Mouse (Mus musculus) lung, embryonic 16.5 days (tissue): Measurements from ENCODE around the gene Bsn. TPM values are rescaled to one million over a fixed set of nuclear protein-coding genes. Genes with fewer than 3 reads are reported as not detected.

Experiments
- ATAC-seq: fragments of 200-750 bp; cut with Nextera tagmentation; 2 replicates; pipeline ENCODE4 v1.8.0; 2017; ENCODE audit warnings: low read depth, mild to moderate bottlenecking, moderate library complexity
- H3K27ac ChIP-seq: fragments of 300-500 bp; sonication (generic); 2 replicates; pipeline ENCODE4 v1.5.1; 2014; ENCODE audit warnings: mild to moderate bottlenecking, control low read depth, low read length
- H3K27me3 ChIP-seq: fragments of 300-500 bp; sonication (generic); 2 replicates; pipeline ENCODE4 v1.6.1; 2014; ENCODE audit warnings: low read depth, low read length, mixed read lengths; ENCODE audit not compliant: control insufficient read depth, insufficient read depth
- H3K36me3 ChIP-seq: fragments of 300-500 bp; sonication (generic); 2 replicates; pipeline ENCODE4 v1.6.1; 2014; ENCODE audit warnings: low read length; ENCODE audit not compliant: control insufficient read depth, insufficient read depth
- H3K4me1 ChIP-seq: fragments of 300-500 bp; sonication (generic); replicated peaks from 2 replicates; pipeline ENCODE4 v1.6.1; 2014; ENCODE audit warnings: low read length, mixed read lengths; ENCODE audit not compliant: control insufficient read depth, insufficient read depth
- H3K4me2 ChIP-seq: fragments of 300-500 bp; sonication (generic); 2 replicates; pipeline ENCODE4 v1.6.1; 2014; ENCODE audit warnings: low read depth, low read length, control low read depth
- H3K4me3 ChIP-seq: fragments of 300-500 bp; sonication (generic); 2 replicates; pipeline ENCODE4 v1.5.1; 2014; ENCODE audit warnings: mild to moderate bottlenecking, low read length, control low read depth
- H3K9ac ChIP-seq: fragments of 300-500 bp; sonication (generic); 2 replicates; pipeline ENCODE4 v1.6.1; 2014; ENCODE audit warnings: low read length, control low read depth
- H3K9me3 ChIP-seq: fragments of 300-500 bp; sonication (generic); 2 replicates; pipeline ENCODE4 v1.6.1; 2016; ENCODE audit warnings: low read length; ENCODE audit not compliant: control insufficient read depth
- WGBS: fragments of 180-500 bp; shearing (Covaris S2); extraction: QIAGEN DNeasy Blood & Tissue Kit; methylation state at CpG from one replicate; pipeline ENCODE4 v1.1.7; 2014; 5-methylcytosine and 5-hydroxymethylcytosine counted together
- polyA plus RNA-seq: library from polyadenylated mRNA; unstranded; fragments of >200 nt; fragmentation: Nextera tagmentation; extraction: Ambion mirVana; gene quantifications from 2 replicates; pipeline ENCODE4 v1.2.1, GENCODE M21; 2015

Gene Bsn
- polyA plus RNA-seq, 1 experiment from 2014 or later: 0.26 TPM

DNA sequence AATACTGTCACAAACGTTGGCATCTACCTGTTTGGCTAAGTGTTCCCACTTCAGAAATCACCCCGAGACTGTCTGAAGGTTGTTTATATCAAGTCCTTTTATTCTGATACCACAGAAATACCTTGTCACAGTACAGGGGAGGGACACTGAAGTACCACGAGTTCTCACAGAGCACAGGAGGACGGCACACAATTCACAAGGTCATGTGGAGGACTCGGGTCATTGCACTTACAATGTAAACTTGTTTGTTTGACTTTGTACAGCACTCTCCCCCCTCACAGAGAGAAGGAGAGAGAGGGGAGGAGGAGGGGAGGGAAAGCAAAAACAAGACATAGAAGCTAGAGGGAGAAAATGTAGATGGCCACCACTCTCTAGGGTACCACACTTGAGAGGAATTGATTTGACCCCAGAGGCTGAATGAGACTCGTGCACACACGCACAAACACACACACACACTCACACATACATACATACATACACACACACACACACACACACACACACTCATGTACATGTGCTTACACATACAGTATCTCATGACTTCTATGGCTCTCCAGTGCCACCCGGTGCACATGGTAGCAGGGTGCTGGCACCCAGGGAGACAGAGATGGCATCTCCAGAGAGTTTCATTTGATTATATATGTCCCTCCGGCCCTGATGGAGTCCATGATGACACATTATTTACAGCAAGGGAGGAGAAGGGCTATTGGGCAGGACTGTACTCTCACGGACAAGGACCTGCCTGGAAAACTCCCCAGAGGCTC lies 94.1 kb downstream of the Bsn start:
- Histone ChIP-seq H3K4me3 (no peak overlapping the region), H3K36me3 (peaks cover 7% of the 10 kb centered on the region; the same call in 1 of the 2 replicates), H3K4me2 (no peak overlapping the region), H3K9me3 (no peaks in the 10 kb centered on the region), H3K27me3 (no peaks in the 10 kb centered on the region), H3K9ac (no peak overlapping the region), H3K4me1 (peaks cover 12% of the 10 kb centered on the region), H3K27ac (no peak overlapping the region)
- no peak for ATAC-seq
- WGBS: 52% methylated on average over 10 of the region's 10 CpGs

DNA sequence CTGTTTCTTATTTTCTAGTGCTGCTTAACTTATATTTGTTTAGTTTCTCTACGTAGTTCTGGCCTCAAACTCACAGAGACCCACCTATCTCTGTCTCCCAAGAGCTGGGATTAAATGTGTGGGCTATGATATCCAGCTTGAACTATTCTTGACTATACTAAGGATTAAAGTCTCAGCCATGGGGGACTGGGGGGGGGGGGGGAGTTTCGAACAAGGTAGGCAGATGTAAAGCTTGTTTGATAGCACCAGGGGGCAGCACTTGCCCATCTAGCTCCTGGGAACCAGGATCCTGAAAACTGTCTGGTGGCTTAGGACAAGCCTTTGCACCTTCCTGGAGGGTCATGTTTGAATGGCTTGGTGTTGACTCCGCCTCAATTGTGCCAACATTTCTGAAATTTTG lies 94.7 kb downstream of the Bsn start:
- no peaks in the 10 kb centered on the region for H3K9me3 ChIP-seq
- peaks cover 12% of the 10 kb centered on the region for H3K4me1 ChIP-seq
- peak overlapping the region; percentile 82 for H3K9ac ChIP-seq
- no peaks in the 10 kb centered on the region for H3K27me3 ChIP-seq
- peak overlapping the region; percentile 99 for H3K4me2 ChIP-seq
- ATAC-seq: no peak
- 4% methylated on average over 3 of the region's 3 CpGs for WGBS
- no peak overlapping the region; the same call in 1 of the 2 replicates for H3K27ac ChIP-seq
- H3K36me3 ChIP-seq: peaks cover 12% of the 10 kb centered on the region; the same call in 1 of the 2 replicates
- peak overlapping the region; percentile 76 for H3K4me3 ChIP-seq

DNA sequence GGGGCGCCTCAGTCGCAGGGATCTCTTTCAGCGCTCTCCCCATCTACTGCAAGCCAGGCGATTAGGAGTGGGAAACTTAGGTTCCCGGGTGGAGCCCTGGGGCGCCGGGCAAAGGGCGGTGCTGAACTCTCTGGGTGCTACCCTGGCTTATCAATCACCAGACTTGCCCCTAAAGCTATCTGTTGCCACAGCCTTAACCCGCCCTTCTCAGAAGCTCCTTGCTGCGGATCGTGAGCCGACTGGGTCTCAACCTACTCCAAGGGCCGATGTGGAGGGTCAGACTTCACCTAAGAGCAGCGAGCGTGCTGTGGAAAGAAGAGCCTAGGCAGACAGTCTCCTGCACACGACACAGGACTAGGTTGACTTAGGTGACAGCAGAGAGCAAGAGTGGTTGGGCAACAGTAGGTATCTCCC lies 95.2 kb downstream of the Bsn start:
- peak; percentile 29 for ATAC-seq
- H3K9ac ChIP-seq: peak overlapping the region; percentile 82
- no peaks in the 10 kb centered on the region for H3K27me3 ChIP-seq
- no peaks in the 10 kb centered on the region for H3K9me3 ChIP-seq
- H3K4me3 ChIP-seq: peak overlapping the region; percentile 76
- under 1% methylated on average over 16 of the region's 16 CpGs for WGBS
- peak overlapping the region; percentile 99 for H3K4me2 ChIP-seq
- H3K36me3 ChIP-seq: peaks cover 17% of the 10 kb centered on the region; the same call in 1 of the 2 replicates
- H3K4me1 ChIP-seq: peaks cover 12% of the 10 kb centered on the region
- H3K27ac ChIP-seq: peak overlapping the region; percentile 38

DNA sequence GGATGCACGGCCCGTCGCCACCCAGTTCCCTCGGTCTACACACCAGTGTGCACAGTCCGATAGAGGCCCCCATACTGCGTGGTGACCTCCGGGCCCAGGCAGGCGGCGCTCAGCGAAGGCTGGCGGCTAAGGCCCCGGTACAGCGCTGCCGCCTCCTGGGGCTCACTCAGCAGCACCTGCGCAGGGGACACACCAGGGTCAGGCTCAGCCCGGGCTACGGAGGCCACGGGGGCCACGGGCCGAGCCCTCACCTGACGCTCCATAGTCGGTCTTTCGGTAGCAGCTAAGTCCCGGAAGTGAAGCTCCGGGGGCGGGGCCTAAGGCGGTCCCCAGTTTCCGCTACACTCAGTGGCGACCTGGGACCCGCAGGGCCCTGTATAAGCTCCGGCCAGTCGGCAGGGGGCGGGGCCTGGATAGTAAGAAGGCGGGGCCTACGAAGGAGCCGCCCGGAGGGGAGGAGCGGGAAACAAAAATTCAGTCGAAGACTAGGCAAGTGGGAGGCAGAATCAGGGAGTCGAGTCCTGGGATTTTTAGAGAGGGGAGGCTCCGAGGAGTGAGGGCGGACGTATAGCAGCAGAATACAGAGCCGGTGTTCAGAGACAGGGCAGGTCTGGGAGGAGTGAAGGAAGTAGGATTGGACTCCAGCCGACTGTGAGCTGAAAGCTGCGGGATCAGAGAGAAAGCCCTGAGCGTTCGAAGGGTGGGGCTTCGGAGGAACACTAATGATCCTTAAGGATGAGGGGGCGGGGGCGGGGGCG lies 95.8 kb downstream of the Bsn start, which contains the start of gene Apeh:
Gene Apeh (minus strand): TSS at position 423 of the 758 bp plus-strand sequence.
- Histone ChIP-seq H3K9ac (peak within 1 kb of the TSS; percentile 82), H3K27me3 (no peaks in the 10 kb centered on the region), H3K4me1 (peaks cover 12% of the 10 kb centered on the region), H3K4me2 (peak within 1 kb of the TSS; percentile 99), H3K27ac (peak within 1 kb of the TSS; percentile 79), H3K36me3 (peaks cover 23% of the 10 kb centered on the region), H3K9me3 (no peaks in the 10 kb centered on the region), H3K4me3 (peak within 1 kb of the TSS; percentile 76)
- WGBS: under 1% methylated on average over 52 of the region's 52 CpGs
- ATAC-seq: peak; percentile 97

DNA sequence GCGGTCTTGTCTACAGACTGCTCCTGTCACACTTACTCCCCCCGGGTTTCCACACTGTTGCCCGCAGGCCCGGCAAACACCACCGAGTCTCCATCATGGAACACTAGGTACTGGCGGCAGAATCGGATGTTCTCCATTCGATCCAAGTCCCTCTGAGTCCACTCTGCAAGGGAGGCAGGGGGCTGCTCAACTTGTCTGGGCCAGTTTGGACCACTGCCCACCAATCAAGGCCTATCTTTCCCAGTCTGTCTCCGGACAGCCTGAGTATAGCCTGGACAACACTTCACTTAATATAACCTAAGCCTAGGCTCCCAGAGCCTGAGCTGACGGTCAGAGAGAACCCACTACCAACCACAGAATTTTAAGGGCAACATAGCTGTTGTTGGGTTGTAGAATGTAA lies 96.6 kb downstream of the Bsn start:
- H3K4me2 ChIP-seq: peak overlapping the region; percentile 99
- H3K36me3 ChIP-seq: peaks cover 28% of the 10 kb centered on the region
- 61% methylated on average over 10 of the region's 10 CpGs for WGBS
- H3K9me3 ChIP-seq: no peaks in the 10 kb centered on the region
- H3K27ac ChIP-seq: 0 out of 2 replicates have a peak overlapping the region, but pooled peaks have one; percentile 79
- no peaks in the 10 kb centered on the region for H3K27me3 ChIP-seq
- no peak for ATAC-seq
- peak overlapping the region; percentile 76 for H3K4me3 ChIP-seq
- H3K4me1 ChIP-seq: peaks cover 12% of the 10 kb centered on the region
- H3K9ac ChIP-seq: peak overlapping the region; percentile 82

DNA sequence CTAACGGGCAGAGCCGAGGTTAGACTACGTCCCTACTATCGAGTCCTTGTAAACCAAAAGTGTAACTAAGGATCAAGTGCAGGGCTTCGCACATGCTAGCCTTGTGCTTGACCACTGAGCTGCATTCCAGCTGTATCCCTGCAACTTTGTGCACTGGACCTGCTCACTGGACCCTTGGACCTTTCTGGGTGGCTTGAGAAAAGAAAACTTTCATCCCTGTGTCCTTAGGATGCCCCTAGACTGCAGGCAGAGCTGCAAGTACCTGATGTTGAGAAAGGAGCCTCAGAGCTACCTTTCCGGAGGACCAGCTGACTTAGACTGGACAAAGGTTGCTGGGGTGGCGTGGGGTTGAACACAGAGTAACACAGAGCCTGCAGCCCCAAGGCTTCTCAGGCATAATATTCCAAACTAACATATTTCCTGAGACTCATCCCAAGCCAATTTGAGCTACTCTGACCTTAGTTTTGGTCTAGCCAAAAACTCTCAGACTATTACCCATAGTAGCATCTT lies 99.5 kb downstream of the Bsn start:
- no peaks in the 10 kb centered on the region for H3K27me3 ChIP-seq
- 94% methylated on average over 7 of the region's 7 CpGs for WGBS
- no peak for ATAC-seq
- H3K4me1 ChIP-seq: peaks cover 9% of the 10 kb centered on the region
- H3K36me3 ChIP-seq: peaks cover 52% of the 10 kb centered on the region
- H3K27ac ChIP-seq: no peak overlapping the region
- no peak overlapping the region for H3K4me3 ChIP-seq
- no peaks in the 10 kb centered on the region for H3K9me3 ChIP-seq
- no peak overlapping the region for H3K9ac ChIP-seq
- no peak overlapping the region for H3K4me2 ChIP-seq

DNA sequence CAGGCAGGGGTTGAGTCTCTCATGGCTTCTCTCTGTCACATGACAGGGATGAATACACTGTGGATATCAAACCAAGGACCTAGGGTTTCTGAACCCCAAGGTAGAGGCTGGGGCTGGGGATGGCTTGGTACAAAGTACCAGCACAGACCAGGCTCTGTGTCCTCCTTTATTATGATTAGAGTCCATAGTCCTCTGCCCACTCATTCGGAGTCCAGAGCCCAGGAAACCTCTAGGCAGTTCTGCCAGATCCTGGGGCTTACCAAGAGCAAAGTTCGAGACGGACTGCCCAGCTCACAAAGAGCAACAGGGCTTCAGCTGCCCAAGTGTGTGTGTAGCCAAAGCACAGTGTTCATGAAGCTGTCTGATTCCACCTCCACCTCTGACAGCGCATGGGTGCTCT lies 104.9 kb downstream of the Bsn start:
- WGBS: 91% methylated on average over 4 of the region's 4 CpGs
- no peak overlapping the region for H3K27ac ChIP-seq
- no peak overlapping the region for H3K4me3 ChIP-seq
- H3K4me1 ChIP-seq: no peaks in the 10 kb centered on the region
- H3K4me2 ChIP-seq: no peak overlapping the region
- H3K36me3 ChIP-seq: peaks cover 43% of the 10 kb centered on the region
- H3K9ac ChIP-seq: no peak overlapping the region
- no peak for ATAC-seq
- no peaks in the 10 kb centered on the region for H3K9me3 ChIP-seq
- H3K27me3 ChIP-seq: peaks cover 25% of the 10 kb centered on the region

DNA sequence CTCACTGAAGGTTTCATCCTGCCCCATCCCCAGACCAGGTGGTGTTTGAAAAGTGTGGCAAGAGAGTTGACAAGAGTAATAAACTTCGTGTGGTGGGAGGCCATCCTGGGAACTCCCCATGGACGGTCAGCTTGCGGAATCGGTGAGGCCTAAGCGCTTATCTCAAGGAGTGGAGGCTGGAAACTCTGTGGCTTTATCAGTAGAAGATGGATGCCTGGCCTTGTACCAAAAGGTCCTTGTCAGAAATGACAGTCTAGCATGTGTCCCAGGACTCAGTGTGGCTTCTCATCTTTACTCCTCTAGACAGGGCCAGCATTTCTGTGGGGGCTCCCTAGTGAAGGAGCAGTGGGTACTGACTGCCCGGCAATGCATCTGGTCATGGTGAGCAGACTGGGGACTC lies 106.6 kb downstream of the Bsn start:
- no peak overlapping the region for H3K4me3 ChIP-seq
- H3K4me2 ChIP-seq: no peak overlapping the region
- WGBS: 45% methylated on average over 6 of the region's 6 CpGs
- H3K27ac ChIP-seq: no peak overlapping the region
- H3K9me3 ChIP-seq: no peaks in the 10 kb centered on the region
- ATAC-seq: no peak
- H3K9ac ChIP-seq: no peak overlapping the region
- peaks cover 30% of the 10 kb centered on the region for H3K36me3 ChIP-seq
- peaks cover 4% of the 10 kb centered on the region; the same call in 1 of the 2 replicates for H3K4me1 ChIP-seq
- peaks cover 25% of the 10 kb centered on the region for H3K27me3 ChIP-seq

DNA sequence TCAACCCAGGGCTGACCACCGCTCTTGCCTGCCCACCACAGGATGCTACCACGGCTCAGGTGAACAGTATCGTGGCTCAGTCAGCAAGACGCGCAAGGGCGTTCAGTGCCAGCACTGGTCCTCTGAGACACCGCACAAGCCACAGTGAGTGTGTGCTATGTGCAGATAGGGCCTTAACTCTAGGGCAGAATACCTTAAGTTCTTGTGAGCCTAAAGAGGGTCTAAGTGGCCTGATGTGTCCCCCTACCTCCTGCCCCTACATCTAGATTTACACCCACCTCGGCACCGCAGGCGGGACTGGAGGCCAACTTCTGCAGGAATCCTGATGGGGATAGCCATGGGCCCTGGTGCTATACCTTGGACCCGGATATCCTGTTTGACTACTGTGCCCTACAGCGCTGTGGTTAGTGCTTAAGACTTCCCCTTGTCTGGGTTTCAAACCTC lies 107.2 kb downstream of the Bsn start, which contains the start of gene Rnf123:
Gene Rnf123 (minus strand): TSS at position 359 of the 444 bp plus-strand sequence.
- Histone ChIP-seq H3K9ac (peak within 1 kb of the TSS; percentile 21; the same call in 1 of the 2 replicates), H3K27ac (no peak within 1 kb of the TSS), H3K9me3 (no peaks in the 10 kb centered on the region), H3K4me1 (peaks cover 8% of the 10 kb centered on the region; the same call in 1 of the 2 replicates), H3K4me3 (peak within 1 kb of the TSS; percentile 25), H3K4me2 (peak within 1 kb of the TSS; percentile 43), H3K27me3 (peaks cover 25% of the 10 kb centered on the region), H3K36me3 (peaks cover 25% of the 10 kb centered on the region)
- no peak for ATAC-seq
- 29% methylated on average over 12 of the region's 12 CpGs for WGBS
